Mouse (Mus musculus) liver, adult 2 months (tissue): Measurements from ENCODE around the gene Nfyc.

ENCODE experiments used
- CTCF ChIP-seq: fragments of 200-500 bp; IDR thresholded peaks from 2 replicates; pipeline ENCODE4 v1.5.1; 2011; ENCODE audit warnings: low read depth, low read length, control low read depth
- POLR2A ChIP-seq: fragments of 200-500 bp; IDR thresholded peaks from 2 replicates; pipeline ENCODE4 v1.6.1; 2011; ENCODE audit warnings: low read length, control low read depth; ENCODE audit not compliant: insufficient read depth; ENCODE audit errors: extremely low read depth

GRCm38 (mm10) chr4:120814171-120814570 lies 17.2 kb downstream of the Nfyc start:
- TF ChIP-seq POLR2A (no peak), CTCF (no peak)
